In genomic region chr11:32357686-32358085, GRCm38 (mm10) we compare ENCODE assay signal across 9 mouse cellular contexts. TPM values are rescaled to one million over a fixed set of nuclear protein-coding genes. Genes with fewer than 3 reads are reported as not detected.
A peak's percentile ranks its signal among the peaks of the same experiment; 100 is the strongest.
DNase-seq lines count a peak whose midpoint lies in the region; ATAC-seq and TF ChIP-seq lines count a peak whose summit lies in the region.
"Had no signal": no experiment of that assay in that cellular context is flagged by ENCODE, and none has a peak within 500 bp of the region (broad histone marks: within the 10 kb centered on the region; RNA-seq: fewer than 3 reads in every experiment).

No protein-coding gene starts in this region.

- no peaks in the 10 kb centered on the region for H3K9me3 ChIP-seq in limb, embryonic 14.5 days (ENCODE audit: control insufficient read depth, low read length)
- H3K9me3 ChIP-seq: embryonic facial prominence, embryonic 12.5 days had no signal

- H3K4me3 ChIP-seq in limb, embryonic 14.5 days (replicated peaks; ENCODE audit: low read length): no peak overlapping the region
- H3K4me3 ChIP-seq: embryonic facial prominence, embryonic 12.5 days had no signal

- no peak overlapping the region for H3K4me2 ChIP-seq in limb, embryonic 14.5 days (replicated peaks; ENCODE audit: low read depth, low read length, severe bottlenecking)
- H3K4me2 ChIP-seq: embryonic facial prominence, embryonic 12.5 days had no signal

- WGBS in limb, embryonic 14.5 days: 47% methylated on average over 9 of the region's 9 CpGs

- H3K9ac ChIP-seq in limb, embryonic 14.5 days (ENCODE audit: low read depth, low read length, severe bottlenecking): no peak overlapping the region
- H3K9ac ChIP-seq: embryonic facial prominence, embryonic 12.5 days had no signal

- peaks cover 17% of the 10 kb centered on the region for H3K4me1 ChIP-seq in limb, embryonic 14.5 days (ENCODE audit: control insufficient read depth, insufficient read depth, low read length)

- H3K36me3 ChIP-seq in limb, embryonic 14.5 days (ENCODE audit: control insufficient read depth, insufficient read depth, low read length): peaks cover 9% of the 10 kb centered on the region; the same call in 1 of the 2 replicates

- TF ChIP-seq POLR2A in limb, embryonic 14.5 days (IDR thresholded peaks at IDR 0.05; ENCODE audit: borderline replicate concordance, extremely low read depth, insufficient read depth, insufficient read length): no peak

- peak; percentile 56 to 76 for DNase-seq in cerebellum, postnatal 14 days
- DNase-seq in cerebellum, adult 9-11 months: no peak
- DNase-seq in 416B (ENCODE audit: low read depth): peak; percentile 74
- DNase-seq in gastrocnemius, adult 8-10 months (ENCODE audit: low spot score in 2 of 2): peak; percentile 86 to 88
- peak; percentile 59 for DNase-seq in limb, embryonic 14.5 days (ENCODE audit: low spot score)
- peak; percentile 44 for DNase-seq in ovary, postnatal 36 days (ENCODE audit: low spot score)
- no peak for DNase-seq in cerebellum, adult 8-10 months
- no peak for DNase-seq in cerebellum, adult 11 months

- peak; percentile 52; the same call in 1 of the 2 replicates for ATAC-seq in limb, embryonic 14.5 days (ENCODE audit: low FRiP score, low read depth)

- no peak overlapping the region; the same call in 1 of the 2 replicates for H3K27ac ChIP-seq in limb, embryonic 14.5 days (replicated peaks; ENCODE audit: low read depth, low read length)
- H3K27ac ChIP-seq: embryonic facial prominence, embryonic 12.5 days had no signal

- H3K27me3 ChIP-seq in limb, embryonic 14.5 days (ENCODE audit: control insufficient read depth, insufficient read depth, low read length): no peaks in the 10 kb centered on the region
- H3K27me3 ChIP-seq: embryonic facial prominence, embryonic 12.5 days had no signal

RNA-seq across cellular contexts. Expression of gene Sh3pxd2b, which starts 10.1 kb away (rescaled TPM):
- 1 to 10 TPM; 1.7 to 2.8 (median 2.3) TPM for total RNA-seq in gastrocnemius, adult 8-10 months (2022)
- 44.3 and 52.8 TPM in 2 replicates for polyA plus RNA-seq in limb, embryonic 14.5 days (2012; rRNA removed)
- polyA plus RNA-seq in limb, embryonic 14.5 days (2014; fragmentation: Nextera tagmentation; extraction: Ambion mirVana): 31.5 and 31.8 TPM in 2 replicates

RNA-seq across cellular contexts. Expression of gene Hbq1a, which starts 57.8 kb away (rescaled TPM):
- not detected for total RNA-seq in gastrocnemius, adult 8-10 months (2022)
- polyA plus RNA-seq in limb, embryonic 14.5 days (2012; rRNA removed): 0.83 and 1.3 TPM in 2 replicates
- polyA plus RNA-seq in limb, embryonic 14.5 days (2014; fragmentation: Nextera tagmentation; extraction: Ambion mirVana): 0.97 and 1.3 TPM in 2 replicates
- polyA plus RNA-seq: embryonic facial prominence, embryonic 12.5 days had no signal

Comparison
In these comparisons a context has a peak if more than half of its experiments do, and no peak if none do; other contexts are left out.
1. DNase-seq: peak in cerebellum, postnatal 14 days (2 of 2), 416B (single experiment), gastrocnemius, adult 8-10 months (2 of 2), limb, embryonic 14.5 days (single experiment) and ovary, postnatal 36 days (single experiment); none in cerebellum, adult 9-11 months (single experiment), cerebellum, adult 8-10 months (single experiment) and cerebellum, adult 11 months (single experiment).